Mouse (Mus musculus) CD4-positive, CD25-positive, alpha-beta regulatory T cell, adult 2 months (primary cell): ENCODE measurements around the gene Muc5ac.

Source experiments
- DNase-seq: peaks from one replicate; pipeline ENCODE4 v3.0.0-alpha.2; 2012; ENCODE audit warnings: low read depth, low spot score

Gene Muc5ac

GRCm38 (mm10) chr7:141835941-141836340, 47.2 kb downstream of the Muc5ac start:
- no peak for DNase-seq

DNA sequence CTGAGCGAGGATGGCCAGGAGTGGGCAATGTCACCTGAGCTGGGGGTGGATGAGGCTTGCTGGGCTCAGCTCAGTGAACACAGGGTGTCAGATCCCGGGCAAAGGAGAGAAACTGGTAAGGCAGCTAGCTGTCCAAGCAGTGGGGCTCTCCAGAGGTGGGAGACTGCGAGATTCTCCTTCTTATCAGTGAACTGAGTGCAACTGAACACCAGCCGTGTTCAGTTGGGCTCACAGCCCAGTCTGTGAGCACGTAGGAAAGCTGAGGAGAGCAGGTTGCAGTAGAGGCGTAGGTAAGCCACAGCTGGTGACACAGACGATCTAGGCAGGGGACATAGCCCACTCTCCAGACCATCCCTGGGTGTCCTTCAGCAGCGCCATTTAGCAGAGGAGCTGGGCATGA, 47.7 kb downstream of the Muc5ac start:
- DNase-seq, result no peak

GRCm38 (mm10) chr7:141838779-141839178, 50.0 kb downstream of the Muc5ac start, which contains the start of gene Muc5b:
Gene Muc5b (plus strand): TSS chr7:141839070.
- no peak for DNase-seq

DNA sequence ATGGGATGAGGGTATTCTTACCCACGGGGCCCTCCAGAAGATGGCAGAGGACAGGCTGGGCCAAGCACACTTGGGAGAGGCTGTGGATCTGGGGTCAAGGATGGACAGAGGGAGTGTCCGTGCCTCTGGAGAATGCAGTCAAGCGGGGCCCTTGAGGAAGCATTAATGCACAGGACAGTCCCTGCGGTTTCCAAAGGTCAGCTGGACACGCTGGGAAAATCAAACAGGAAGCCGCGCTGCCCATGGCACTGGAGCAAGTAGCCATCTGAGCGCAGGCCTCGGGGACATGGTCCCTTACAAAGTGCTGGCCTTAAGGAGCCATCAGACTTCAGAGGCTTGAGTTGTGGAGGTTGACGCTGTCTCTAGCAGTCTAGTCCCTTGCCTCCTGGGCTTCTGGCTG, 51.6 kb downstream of the Muc5ac start:
- DNase-seq, result no peak

- DNase-seq, result no peak
These were observed 72.3 kb downstream of the Muc5ac start for GRCm38 (mm10) chr7:141861046-141861445.
